Mouse (Mus musculus) cortical plate, adult 2 months (tissue): ENCODE data around the gene Fpgs.

Experiments used
- CTCF ChIP-seq: fragments of 200-500 bp; IDR thresholded peaks from 2 replicates; pipeline ENCODE4 v1.5.1; 2011; ENCODE audit warnings: mild to moderate bottlenecking, control low read depth, low read length; ENCODE audit not compliant: insufficient read depth; ENCODE audit errors: extremely low read depth
- POLR2A ChIP-seq: fragments of 200-500 bp; IDR thresholded peaks from 2 replicates; pipeline ENCODE4 v1.6.1; 2011; ENCODE audit warnings: mild to moderate bottlenecking, low read length, control low read depth; ENCODE audit not compliant: insufficient read depth; ENCODE audit errors: extremely low read depth

DNA sequence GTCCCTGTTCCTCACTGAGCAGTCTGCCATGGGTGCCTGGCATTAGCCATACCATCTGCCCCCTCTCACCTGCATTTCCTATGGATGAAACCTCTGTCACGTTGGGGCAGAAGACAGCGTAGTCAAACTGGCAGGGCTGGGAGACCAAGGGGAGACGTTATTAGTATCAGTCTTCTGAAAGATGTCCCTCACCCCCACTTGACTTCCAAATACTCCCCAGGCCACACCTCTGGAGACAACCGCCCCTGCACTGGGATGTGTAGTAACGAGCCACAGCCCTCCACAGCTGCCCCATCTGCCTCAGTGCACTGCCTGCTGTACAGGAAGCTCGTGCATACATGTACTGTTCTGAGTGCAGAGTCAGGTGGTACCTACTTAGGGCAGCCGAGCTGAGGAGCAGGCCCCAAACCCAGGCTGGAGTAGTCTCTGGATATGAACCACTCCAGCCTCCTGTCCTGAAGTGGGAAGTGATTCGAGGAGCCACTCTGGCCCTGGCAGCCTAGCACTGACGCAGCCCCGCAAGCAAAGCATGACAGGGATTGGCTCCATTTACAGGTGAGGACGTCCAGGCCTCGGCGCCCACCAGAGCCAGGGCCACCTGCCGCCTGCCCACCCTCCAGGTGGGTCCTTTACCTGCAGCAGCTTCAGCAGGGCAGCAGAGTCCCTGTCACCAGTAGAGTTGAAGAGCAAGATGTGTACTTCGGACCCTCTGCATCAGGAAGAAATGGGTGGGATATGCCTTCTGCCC, 19.1 kb downstream of the Fpgs start:
- TF ChIP-seq POLR2A (no peak), CTCF (no peak)
